Mouse (Mus musculus) cortical plate, adult 2 months (tissue): ENCODE measurements at regions not wholly inside any gene's neighbourhood (a gene's known extent, or its start where the extent isn't known, plus 50 kb on each side); places are given as distances from the start of the nearest gene placed in this dataset.

Source experiments
- H3K27ac ChIP-seq: fragments of 200-500 bp; 2 replicates; pipeline ENCODE4 v1.5.1; 2012; ENCODE audit warnings: low read length, control low read depth, inconsistent platforms; ENCODE audit not compliant: insufficient read depth
- H3K4me1 ChIP-seq: fragments of 200-500 bp; 2 replicates; pipeline ENCODE4 v1.6.1; 2011; ENCODE audit warnings: low read length; ENCODE audit not compliant: control insufficient read depth, insufficient read depth
- H3K4me3 ChIP-seq: fragments of 200-500 bp; 2 replicates; pipeline ENCODE4 v1.5.1; 2011; ENCODE audit warnings: mild to moderate bottlenecking, low read length, control low read depth; ENCODE audit not compliant: insufficient read depth
- CTCF ChIP-seq: fragments of 200-500 bp; IDR thresholded peaks from 2 replicates; pipeline ENCODE4 v1.5.1; 2011; ENCODE audit warnings: mild to moderate bottlenecking, control low read depth, low read length; ENCODE audit not compliant: insufficient read depth; ENCODE audit errors: extremely low read depth
- POLR2A ChIP-seq: fragments of 200-500 bp; IDR thresholded peaks from 2 replicates; pipeline ENCODE4 v1.6.1; 2011; ENCODE audit warnings: mild to moderate bottlenecking, low read length, control low read depth; ENCODE audit not compliant: insufficient read depth; ENCODE audit errors: extremely low read depth

- TF ChIP-seq CTCF (no peak), POLR2A (no peak)
- Histone ChIP-seq H3K27ac (no peak overlapping the region), H3K4me1 (no peaks in the 10 kb centered on the region), H3K4me3 (no peak overlapping the region)
These were observed 478.8 kb downstream of the Slitrk6 start for GRCm38 (mm10) chr14:110276192-110276591.

GRCm38 (mm10) chr14:110271270-110271669, 483.7 kb downstream of the Slitrk6 start:
- no peaks in the 10 kb centered on the region for H3K4me1 ChIP-seq
- TF ChIP-seq CTCF, result no peak
- no peak for TF ChIP-seq POLR2A
- no peak overlapping the region for H3K4me3 ChIP-seq
- H3K27ac ChIP-seq, result no peak overlapping the region

GRCm38 (mm10) chr14:110244466-110244865, 510.5 kb downstream of the Slitrk6 start:
- H3K27ac ChIP-seq, result no peak overlapping the region
- no peak overlapping the region for H3K4me3 ChIP-seq
- H3K4me1 ChIP-seq, result no peaks in the 10 kb centered on the region
- no peak for TF ChIP-seq CTCF
- no peak for TF ChIP-seq POLR2A

GRCm38 (mm10) chr14:110243549-110243948, 511.4 kb downstream of the Slitrk6 start:
- no peak overlapping the region for H3K4me3 ChIP-seq
- no peak overlapping the region for H3K27ac ChIP-seq
- no peaks in the 10 kb centered on the region for H3K4me1 ChIP-seq
- TF ChIP-seq POLR2A, result no peak
- no peak for TF ChIP-seq CTCF

- TF ChIP-seq POLR2A (no peak), CTCF (no peak)
- Histone ChIP-seq H3K27ac (no peak overlapping the region), H3K4me3 (no peak overlapping the region), H3K4me1 (no peaks in the 10 kb centered on the region)
These were observed 516.1 kb downstream of the Slitrk6 start for GRCm38 (mm10) chr14:110238800-110239199.

GRCm38 (mm10) chr14:110224678-110225446, 530.1 kb downstream of the Slitrk6 start:
- Histone ChIP-seq H3K4me3 (no peak overlapping the region), H3K27ac (no peak overlapping the region), H3K4me1 (no peaks in the 10 kb centered on the region)
- TF ChIP-seq CTCF (no peak), POLR2A (no peak)

- no peak overlapping the region for H3K4me3 ChIP-seq
- H3K4me1 ChIP-seq, result no peaks in the 10 kb centered on the region
- TF ChIP-seq POLR2A, result no peak
- H3K27ac ChIP-seq, result no peak overlapping the region
These were observed 563.9 kb downstream of the Slitrk6 start for GRCm38 (mm10) chr14:110190987-110191607.

- Histone ChIP-seq H3K4me1 (no peaks in the 10 kb centered on the region), H3K27ac (no peak overlapping the region), H3K4me3 (no peak overlapping the region)
- no peak for TF ChIP-seq CTCF
- no peak for TF ChIP-seq POLR2A
These were observed 564.5 kb downstream of the Slitrk6 start for GRCm38 (mm10) chr14:110190471-110190870.

GRCm38 (mm10) chr14:110179166-110179565, 575.8 kb downstream of the Slitrk6 start:
- Histone ChIP-seq H3K4me3 (no peak overlapping the region), H3K27ac (no peak overlapping the region), H3K4me1 (no peaks in the 10 kb centered on the region)
- TF ChIP-seq POLR2A, result no peak
- no peak for TF ChIP-seq CTCF
